Mouse (Mus musculus): ENCODE measurements around the gene Notch4.
"Not testable (repeated sequence)": the region's sequence is repeated elsewhere in the genome, so short reads cannot be mapped to it uniquely, and the experiment has no call there.

Notch4 gene

DNA sequence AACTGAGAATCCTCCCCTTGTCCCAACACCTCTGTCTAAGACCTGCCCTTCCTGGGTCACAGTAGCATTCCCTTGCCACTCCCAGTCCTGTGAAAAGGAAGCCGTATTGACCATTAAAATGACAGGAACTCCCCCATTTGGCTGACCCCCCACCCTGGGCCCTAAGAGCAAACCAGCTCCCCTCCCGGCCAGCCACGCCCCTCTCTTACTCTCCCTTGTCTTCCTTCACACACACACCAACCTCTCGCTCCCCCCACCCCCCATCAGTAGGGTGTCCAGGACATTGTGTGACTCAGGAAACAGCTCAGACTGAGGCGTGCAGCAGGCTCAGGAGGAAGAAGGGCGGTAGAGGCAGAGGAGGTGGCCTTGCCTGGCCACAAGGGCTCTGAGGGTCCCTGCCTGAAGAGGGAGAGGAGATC is at the start of gene Notch4:
Notch4 (plus strand) TSS at position 266 of the 419 bp plus-strand sequence.
- DNase-seq (ENCODE audit: extremely low spot score) = peak; percentile 24

DNA sequence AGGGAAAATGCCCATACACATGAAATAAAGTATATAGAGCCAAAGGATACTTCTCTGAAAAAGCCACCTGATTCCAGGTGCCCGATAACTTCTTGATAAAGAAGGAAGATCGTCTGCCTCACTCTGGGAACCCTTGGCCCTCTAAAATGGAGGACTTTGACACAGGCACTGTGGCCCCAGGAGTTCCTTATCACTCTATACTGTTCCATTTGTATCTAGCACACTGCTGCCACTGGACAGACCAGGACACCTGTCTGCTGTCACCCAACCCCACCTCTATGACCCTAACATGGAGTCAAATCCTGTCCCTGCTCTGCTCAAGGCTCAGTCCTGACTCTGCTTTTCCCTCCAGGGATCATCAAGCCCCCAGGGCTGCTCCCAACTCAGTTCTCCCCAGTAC is 47.6 kb upstream of the Notch4 start:
- DNase-seq (ENCODE audit: extremely low spot score) = no peak

DNA sequence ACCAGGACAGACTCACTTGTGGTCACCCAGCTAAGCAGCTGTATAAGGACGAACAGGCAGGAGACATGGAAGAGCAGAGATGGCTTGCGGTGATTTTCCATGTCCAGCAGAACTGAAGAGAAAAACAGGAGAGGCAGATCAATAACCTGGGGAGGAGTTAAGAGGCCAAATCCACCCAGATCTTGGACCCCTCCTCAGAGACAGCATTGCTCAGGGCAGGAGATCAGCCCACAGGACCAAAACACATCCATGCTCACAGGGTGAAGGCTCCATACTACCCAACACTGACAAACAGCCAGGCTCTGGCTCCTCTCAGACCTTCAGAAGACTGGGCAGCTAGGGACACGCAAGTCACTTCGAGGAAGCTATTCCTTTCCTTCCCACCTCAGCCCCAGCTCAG is 46.8 kb upstream of the Notch4 start, which contains the start of gene Btnl6:
Btnl6 (minus strand) TSS at position 101 of the 400 bp plus-strand sequence.
- no peak for DNase-seq (ENCODE audit: extremely low spot score)

DNA sequence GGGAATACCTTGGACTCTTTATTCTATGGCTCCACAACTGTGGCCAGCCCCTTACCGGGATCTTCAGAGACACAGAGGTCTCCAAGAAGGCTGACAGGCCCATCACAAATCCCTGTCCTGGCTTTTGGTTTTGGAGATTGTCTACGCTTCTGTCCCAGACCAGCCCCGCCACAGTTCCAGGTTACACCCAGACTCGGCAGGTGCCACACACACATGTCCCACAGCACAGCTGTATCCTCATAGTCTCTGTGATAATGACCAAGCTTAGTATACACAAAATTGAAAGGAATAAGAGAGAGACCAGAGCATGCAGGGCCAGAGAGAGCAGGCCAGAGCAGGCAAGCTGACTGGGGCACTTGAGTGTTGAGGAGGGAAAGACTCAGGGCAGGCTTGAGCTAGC is 46.3 kb upstream of the Notch4 start:
- no peak for DNase-seq (ENCODE audit: extremely low spot score)

DNA sequence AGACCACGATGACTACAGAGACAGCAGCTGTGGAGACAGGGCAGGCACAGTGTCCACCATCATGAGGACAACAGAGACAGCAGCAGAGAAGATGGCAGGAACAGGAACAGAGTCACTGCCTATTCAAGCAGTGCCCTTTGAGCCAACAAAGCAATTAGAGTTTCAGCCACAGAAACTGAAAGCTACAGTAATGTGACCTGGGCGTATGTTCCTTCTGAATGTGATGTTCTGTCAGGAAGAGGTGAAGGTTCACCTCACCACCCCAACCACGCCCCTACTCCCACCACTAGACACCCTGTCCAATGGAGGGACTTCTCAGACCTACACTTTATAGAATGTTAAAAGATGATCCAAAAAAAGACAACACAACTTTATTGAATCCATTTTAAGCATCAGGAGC is 45.5 kb upstream of the Notch4 start:
- DNase-seq (ENCODE audit: extremely low spot score) = not testable (repeated sequence)

DNA sequence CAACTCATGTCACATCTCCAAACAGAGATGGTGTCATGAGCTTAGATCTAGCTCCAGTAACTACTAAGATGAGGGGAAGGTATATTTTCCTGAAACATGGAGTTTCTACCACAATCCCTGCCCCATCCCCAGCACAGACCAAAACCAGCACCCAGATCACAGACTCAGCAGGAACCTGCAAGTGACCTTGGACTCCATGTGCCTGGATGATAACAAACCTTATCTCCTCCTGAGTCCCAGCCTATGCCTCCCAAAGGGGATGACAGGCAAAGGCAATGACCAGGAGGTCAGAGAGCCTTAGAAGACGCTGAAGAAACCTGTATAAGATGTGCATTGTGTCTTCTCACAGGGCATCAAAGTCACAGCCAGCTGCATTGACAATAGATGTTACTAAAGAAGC is 45.1 kb upstream of the Notch4 start:
- no peak for DNase-seq (ENCODE audit: extremely low spot score)

DNA sequence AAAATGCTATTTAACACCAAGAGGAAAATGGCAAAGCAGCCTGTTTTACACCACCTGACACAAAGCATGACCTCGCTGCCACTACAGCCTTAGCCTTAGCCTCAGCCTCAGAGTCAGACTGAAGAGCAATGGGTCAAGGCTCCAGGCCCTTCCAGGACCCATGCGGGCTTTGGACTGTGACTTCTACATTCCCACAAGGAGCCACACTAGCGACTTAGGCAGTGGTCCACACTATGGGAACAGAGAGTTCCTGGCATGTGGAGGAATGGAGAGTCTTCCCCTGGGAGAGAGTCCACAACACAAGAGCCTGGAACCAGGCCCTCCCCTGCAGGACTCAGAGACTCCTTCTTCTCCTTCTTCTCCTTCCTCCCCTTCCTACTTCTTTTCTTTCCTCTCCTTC is 31.4 kb upstream of the Notch4 start:
- no peak for DNase-seq (ENCODE audit: extremely low spot score)

DNA sequence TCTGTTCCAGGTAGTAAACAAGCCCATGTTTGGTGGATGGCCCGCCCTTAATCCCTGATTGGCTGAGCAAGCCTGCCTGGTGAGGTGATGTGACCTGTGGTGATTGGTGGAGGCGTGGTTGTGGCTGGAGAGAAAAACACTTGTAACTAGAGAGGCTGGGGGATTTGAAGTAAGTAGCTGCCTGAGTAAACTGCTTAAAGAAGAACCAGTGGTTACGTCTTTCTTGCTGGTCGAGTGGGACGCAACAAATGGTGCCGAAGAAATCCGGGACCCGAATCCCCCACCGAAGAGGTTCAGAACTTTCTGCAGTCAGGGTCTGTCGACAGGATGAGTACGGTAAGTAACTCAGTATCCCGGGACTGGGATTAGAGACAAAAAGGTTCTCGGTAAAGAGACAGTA is 20.5 kb upstream of the Notch4 start:
- DNase-seq (ENCODE audit: extremely low spot score) = not testable (repeated sequence)

DNA sequence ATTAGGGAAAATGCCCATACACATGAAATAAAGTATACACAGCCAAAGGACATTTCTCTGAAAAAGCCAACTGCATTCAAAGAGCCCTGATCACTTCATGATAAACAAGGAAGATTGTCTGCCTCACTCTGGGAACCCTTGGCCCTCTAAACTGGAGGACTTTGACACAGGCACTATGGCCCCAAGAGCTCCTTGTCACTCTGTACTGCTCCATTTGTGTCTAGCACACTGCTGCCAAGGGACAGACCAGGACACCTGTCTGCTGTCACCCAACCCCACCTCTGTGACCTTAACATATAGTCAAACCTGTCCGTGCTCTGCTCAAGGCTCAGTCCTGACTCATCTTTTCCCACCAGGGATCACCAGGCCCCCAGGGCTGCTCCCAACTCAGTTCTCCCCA is 17.3 kb upstream of the Notch4 start:
- DNase-seq (ENCODE audit: extremely low spot score) = no peak

DNA sequence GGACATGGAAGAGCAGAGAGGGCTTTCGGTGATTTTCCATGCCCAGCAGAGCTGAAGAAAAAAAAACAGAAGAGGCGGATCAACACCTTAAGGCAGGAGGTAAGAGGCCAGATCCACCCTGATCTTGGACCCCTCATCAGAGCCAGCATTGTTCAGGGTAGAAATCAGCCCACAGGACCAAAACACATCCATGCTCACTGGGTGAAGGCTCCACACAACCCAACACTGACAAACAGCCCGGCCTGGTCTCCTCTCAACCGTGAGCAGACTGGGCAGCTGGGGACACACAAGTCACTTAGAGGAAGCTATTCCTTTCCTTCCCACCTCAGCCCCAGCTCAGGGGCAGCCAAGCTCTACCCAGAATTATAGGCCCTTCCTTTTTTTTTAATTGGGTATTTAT is 16.5 kb upstream of the Notch4 start:
- no peak for DNase-seq (ENCODE audit: extremely low spot score)

DNA sequence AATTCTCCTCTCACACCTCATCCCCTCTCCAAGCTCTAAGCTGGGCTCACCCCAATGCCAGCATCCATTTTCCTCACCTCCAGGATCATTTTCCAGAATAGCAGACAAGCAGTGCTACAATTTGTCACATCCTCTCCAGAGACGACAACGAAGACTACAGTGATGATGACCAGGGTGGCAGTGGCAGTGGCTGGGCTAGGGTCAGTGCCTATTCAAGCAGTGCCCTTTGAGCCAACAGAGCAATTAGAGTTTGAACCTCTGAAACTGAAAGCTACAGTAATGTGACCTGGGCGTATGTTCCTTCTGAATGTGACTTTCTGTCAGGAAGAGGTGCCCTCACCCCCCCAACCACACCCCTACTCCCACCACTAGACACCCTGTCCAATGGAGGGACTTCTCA is 14.9 kb upstream of the Notch4 start:
- DNase-seq (ENCODE audit: extremely low spot score) = no peak

DNA sequence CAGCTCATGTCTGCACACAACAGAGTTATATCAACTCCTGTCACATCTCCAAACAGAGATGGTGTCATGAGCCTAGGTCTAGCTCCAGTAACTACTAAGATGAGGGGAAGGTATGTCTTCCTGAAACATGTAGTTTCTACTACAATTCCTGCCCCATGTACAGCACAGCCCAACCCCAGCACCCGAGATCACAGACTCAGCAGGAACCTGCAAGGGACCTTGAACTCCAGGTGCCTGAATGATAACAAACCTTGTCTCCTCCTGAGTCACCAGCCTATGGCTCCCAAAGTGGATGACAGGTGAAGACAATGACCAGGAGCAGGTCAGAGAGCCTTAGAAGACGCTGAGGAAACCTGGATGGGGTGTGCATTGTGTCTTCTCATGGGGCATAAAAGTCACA is 14.2 kb upstream of the Notch4 start:
- no peak for DNase-seq (ENCODE audit: extremely low spot score)

DNA sequence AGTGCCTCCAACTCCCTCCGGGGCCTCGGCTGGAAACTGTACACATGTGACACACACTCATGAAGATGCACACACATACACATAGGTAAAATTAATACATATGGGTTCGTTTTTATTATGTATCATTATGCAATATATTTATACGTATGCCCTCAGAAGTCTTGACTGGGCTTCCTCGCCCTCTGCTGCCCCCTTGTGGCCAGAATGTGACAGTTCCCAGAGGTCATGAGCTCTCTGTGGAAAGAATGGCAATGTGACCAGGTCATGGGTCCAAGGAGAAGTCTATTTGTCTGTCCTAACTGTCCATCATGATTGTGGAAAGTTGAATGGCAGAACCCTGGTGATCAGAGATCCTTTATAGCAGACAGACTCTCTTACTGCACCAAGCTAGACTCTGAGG is 8.6 kb upstream of the Notch4 start:
- DNase-seq (ENCODE audit: extremely low spot score) = peak; percentile 70

DNA sequence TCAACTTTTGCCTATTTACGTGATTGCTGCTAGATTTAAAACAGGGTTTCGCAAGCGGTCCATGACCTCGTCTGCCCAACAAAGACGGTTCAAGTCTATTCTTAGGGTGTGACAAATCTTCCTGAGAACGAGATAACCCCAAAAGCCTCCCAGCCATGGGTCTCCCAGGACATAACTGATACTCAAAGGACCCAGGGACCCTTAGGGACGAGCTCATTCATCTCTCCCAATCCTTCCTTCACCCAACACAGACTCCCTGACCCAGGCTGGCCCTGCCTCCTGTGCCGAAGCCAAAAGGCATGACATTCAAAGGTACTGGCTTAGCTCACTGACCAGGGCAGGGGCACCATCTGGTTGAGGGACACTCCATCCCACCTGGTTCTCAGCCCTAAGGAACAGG is 7.7 kb upstream of the Notch4 start:
- no peak for DNase-seq (ENCODE audit: extremely low spot score)

DNA sequence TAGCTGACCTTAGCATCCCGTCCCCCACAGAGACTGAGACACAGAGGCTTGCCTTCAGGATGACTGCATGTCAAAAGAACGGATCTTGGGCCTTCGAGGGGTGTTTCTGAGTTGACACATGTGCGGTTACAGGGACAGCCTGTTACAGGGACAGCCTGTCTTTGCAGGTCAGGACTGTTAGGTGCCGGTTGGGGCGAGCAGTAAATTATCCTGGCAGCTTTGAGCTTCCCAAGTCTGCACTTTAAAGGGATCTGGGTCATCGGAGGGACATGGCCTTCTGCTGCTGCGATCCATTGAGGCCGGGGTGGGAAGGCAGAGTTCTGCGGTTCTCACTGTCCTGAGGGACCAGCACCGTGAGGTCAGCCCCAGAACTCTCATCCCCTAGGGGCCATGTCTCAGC is 6.7 kb upstream of the Notch4 start:
- DNase-seq (ENCODE audit: extremely low spot score) = no peak

DNA sequence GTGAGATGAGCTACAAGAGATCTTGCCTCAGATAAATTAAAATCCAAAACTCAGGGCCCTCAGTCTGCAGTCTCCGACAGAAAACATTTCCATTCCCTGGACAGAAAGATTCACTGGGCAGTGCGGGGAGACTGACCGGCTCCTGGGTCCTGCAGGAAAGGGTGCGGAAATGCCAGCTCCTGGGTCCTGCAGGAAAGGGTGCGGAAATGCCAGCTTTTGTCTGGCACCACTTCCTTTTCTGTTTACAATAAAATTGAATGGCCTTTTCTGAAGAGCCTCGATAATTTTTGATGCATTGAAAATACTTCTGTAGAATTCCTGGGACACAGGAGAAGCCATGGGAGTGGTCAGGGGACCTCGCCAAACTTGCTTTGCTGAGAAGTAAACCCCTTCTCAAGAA is 5.0 kb upstream of the Notch4 start:
- no peak for DNase-seq (ENCODE audit: extremely low spot score)

DNA sequence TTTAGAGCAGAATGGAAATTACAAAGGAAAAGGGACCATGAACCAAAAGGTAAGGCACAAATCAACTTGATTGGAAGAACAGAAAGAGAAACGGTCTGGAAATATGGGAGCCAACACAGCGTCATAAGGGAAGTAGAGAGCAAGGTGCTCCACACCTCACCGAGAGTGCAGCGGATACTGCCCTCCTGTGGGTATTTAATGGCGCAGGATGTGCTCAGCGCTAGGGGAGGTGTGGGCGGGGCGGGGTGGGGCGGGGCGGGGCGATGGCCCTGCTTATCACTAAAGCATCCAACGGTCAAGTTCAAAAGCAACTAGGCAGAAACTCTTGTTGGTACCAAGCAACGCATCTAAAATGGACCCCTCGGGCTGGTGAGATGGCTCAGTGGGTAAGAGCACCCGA is 4.2 kb upstream of the Notch4 start:
- DNase-seq (ENCODE audit: extremely low spot score) = no peak

DNA sequence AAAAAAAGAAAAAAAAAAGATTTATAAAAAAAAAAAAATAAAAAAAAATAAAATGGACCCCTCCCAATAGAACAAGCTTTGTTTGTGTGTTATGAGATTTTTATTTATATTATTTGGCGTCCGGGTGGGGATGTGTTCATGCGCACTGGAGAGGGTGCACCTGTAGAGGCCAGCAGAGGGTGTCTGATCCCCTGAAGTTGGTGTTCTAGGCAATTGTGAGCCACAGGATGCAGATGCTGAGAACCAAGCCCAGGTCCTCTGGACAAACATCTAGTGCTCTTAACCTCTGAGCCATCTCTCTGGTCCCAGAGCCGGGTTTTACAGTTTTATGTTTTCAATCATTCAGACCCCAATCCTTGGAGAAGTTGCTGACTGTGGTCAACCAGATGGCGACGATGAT is 3.6 kb upstream of the Notch4 start:
- no peak for DNase-seq (ENCODE audit: extremely low spot score)

DNA sequence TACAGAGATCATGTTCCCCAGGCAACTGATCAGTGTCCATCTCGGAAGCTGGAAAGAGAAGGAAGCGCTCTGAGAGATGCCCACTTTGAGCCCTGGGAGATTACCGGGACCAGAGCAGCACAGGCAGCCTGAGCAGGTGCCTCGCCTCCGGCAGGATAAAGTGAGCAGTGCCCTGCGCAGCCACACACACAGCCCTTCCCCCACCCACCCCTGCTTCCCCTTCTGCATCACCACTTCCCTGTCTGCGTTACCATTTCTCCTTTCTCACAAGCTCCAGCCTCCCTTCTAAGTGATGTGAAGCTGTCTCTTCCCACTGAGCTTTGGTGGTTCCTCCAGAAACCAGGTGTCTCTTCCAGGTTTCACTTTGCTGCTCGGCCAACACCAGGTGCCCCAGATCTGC is 2.9 kb upstream of the Notch4 start:
- no peak for DNase-seq (ENCODE audit: extremely low spot score)

DNA sequence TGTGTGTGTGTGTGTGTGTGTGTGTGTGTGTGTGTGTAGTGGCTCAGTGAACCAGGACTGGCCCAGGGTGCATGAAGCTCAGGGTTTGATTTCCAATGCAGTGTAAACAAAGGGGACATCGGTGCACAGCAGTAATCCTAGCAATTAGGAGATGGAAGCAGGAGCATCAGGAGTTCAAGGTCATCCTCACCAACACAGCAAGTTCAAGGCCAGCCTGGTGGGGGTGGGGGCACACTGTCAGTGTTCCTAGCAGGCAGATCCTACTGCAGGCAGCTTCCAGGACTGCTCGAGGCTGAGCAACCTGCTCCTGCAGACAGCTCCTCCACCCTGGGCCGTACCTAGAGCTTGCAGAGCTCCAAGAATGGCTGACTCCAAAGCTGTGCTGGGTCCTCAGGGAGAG is 1.5 kb upstream of the Notch4 start:
- no peak for DNase-seq (ENCODE audit: extremely low spot score)

DNA sequence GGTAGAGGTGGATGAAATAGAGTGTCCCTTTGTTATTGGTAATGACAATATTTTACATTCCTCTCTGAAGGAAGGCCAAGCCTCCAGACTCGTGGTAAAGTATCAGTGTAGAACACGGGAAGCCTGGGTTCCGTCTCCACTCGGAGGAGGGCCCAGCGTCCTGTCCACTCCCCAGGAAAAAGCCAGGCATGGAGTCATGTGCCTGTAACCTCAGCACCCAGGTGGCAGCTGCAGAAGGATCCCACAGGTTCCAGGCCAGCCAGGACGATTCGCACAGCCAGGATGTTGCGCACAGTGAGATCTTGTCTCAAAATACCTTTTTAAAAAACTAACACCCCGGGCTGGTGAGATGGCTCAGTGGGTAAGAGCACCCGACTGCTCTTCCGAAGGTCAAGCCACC is 714 bp upstream of the Notch4 start:
- no peak for DNase-seq (ENCODE audit: extremely low spot score)

DNA sequence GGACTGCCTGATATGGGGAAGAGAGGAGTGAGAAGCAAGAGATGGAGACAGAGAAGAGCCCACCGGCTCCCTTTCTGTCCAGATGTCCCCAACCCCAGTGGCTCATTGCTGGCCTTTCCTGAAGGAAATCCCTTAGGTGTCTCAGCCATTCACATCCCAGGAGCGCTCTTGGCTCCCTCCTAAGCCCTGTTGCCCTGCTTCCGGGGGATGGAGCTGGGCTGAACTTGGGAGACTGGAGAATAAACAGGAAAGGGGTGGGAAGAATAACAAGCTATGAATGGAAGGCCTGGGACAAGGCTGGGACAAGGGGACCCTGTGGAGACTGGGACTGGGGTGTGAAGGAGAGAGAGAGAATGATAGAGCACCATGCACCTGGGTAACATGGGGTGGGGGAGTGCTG is 728 bp downstream of the Notch4 start:
- DNase-seq (ENCODE audit: extremely low spot score) = no peak

DNA sequence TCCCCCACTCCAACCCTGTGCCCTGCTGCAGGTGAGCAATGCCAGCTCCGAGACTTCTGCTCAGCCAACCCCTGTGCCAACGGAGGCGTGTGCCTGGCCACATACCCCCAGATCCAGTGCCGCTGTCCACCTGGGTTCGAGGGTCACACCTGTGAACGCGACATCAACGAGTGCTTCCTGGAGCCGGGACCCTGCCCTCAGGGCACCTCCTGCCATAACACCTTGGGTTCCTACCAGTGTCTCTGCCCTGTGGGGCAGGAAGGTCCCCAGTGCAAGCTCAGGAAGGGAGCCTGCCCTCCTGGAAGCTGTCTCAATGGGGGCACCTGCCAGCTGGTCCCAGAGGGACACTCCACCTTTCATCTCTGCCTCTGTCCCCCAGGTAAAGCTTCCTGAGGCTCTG is 3.2 kb downstream of the Notch4 start:
- no peak for DNase-seq (ENCODE audit: extremely low spot score)

DNA sequence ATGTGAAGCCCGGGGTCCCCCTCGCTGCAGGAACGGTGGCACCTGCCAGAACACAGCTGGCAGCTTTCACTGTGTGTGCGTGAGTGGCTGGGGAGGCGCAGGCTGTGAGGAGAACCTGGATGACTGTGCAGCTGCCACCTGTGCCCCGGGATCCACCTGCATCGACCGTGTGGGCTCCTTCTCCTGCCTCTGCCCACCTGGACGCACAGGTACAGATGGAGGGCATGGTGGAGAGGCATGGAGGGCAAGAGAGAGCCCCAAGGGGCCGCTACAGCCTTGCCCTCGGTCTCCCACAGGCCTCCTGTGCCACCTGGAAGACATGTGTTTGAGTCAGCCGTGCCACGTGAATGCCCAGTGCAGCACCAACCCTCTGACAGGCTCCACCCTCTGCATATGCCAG is 4.4 kb downstream of the Notch4 start:
- no peak for DNase-seq (ENCODE audit: extremely low spot score)

DNA sequence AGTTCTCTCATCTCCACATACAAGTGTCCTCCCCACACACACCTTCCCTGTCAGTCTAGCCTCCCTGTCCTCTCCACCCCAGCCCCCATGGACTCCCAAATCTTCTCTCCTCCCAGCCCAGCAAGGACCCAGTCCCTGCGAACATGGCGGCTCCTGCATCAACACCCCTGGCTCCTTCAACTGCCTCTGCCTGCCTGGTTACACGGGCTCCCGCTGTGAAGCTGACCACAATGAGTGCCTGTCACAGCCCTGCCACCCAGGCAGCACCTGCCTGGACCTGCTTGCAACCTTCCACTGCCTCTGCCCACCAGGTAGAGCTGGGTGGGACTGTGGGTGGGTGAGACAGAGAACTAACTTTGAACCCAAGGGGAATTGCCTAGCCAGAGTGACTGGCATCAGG is 5.9 kb downstream of the Notch4 start:
- DNase-seq (ENCODE audit: extremely low spot score) = no peak
